Mouse (Mus musculus) heart, postnatal 0 days (tissue): ENCODE results near the gene Bcdin3d. TPM values are rescaled to one million over a fixed set of nuclear protein-coding genes. Genes with fewer than 3 reads are reported as not detected.
A peak's percentile ranks its signal among the peaks of the same experiment; 100 is the strongest.

Experiments
- ATAC-seq: fragments of 200-750 bp; cut with Nextera tagmentation; 2 replicates; pipeline ENCODE4 v1.8.0; 2017; ENCODE audit warnings: low read depth, moderate number of reproducible peaks, moderate library complexity; ENCODE audit not compliant: insufficient read depth
- DNase-seq: peaks from one replicate; pipeline ENCODE4 v3.0.0-alpha.2; 2016; ENCODE audit warnings: low spot score
- H3K27ac ChIP-seq: fragments of 300-500 bp; sonication (generic); 2 replicates; pipeline ENCODE4 v1.5.1; 2014; ENCODE audit warnings: low read depth, mild to moderate bottlenecking
- H3K27me3 ChIP-seq: fragments of 300-500 bp; sonication (generic); 2 replicates; pipeline ENCODE4 v1.6.1; 2014; ENCODE audit warnings: low read length, mixed read lengths; ENCODE audit not compliant: control insufficient read depth, insufficient read depth
- H3K36me3 ChIP-seq: fragments of 300-500 bp; sonication (generic); replicated peaks from 2 replicates; pipeline ENCODE4 v1.6.1; 2014; ENCODE audit warnings: low read length, mixed read lengths; ENCODE audit not compliant: control insufficient read depth, insufficient read depth
- H3K4me1 ChIP-seq: fragments of 300-500 bp; sonication (generic); 2 replicates; pipeline ENCODE4 v1.6.1; 2014; ENCODE audit warnings: antibody characterized with exemption; ENCODE audit not compliant: control insufficient read depth, insufficient read depth
- H3K4me2 ChIP-seq: fragments of 300-500 bp; sonication (generic); 2 replicates; pipeline ENCODE4 v1.6.1; 2014; ENCODE audit warnings: low read depth, mild to moderate bottlenecking, low read length, moderate library complexity
- H3K4me3 ChIP-seq: fragments of 300-500 bp; sonication (generic); 2 replicates; pipeline ENCODE4 v1.5.1; 2014; ENCODE audit warnings: low read depth, low read length
- H3K9ac ChIP-seq: fragments of 300-500 bp; sonication (generic); replicated peaks from 2 replicates; pipeline ENCODE4 v1.6.1; 2014; ENCODE audit warnings: low read depth, low read length, mixed read lengths
- H3K9me3 ChIP-seq: fragments of 300-500 bp; sonication (generic); replicated peaks from 2 replicates; pipeline ENCODE4 v1.6.1; 2016; ENCODE audit warnings: low read length; ENCODE audit not compliant: control insufficient read depth
- CTCF ChIP-seq: IDR thresholded peaks from 2 replicates; pipeline ENCODE4 v1.5.1; 2016; ENCODE audit warnings: antibody characterized with exemption, control low read depth, low read depth
- EP300 ChIP-seq: IDR thresholded peaks from 2 replicates; pipeline ENCODE4 v1.6.1; 2016; ENCODE audit warnings: antibody characterized with exemption, low read depth
- WGBS: fragments of 180-500 bp; shearing (Covaris S2); extraction: QIAGEN DNeasy Blood & Tissue Kit; methylation state at CpG from one replicate; pipeline ENCODE4 v1.1.7; 2014; 5-methylcytosine and 5-hydroxymethylcytosine counted together
- polyA plus RNA-seq: library from polyadenylated mRNA; unstranded; fragments of >200 nt; fragmentation: Nextera tagmentation; extraction: Ambion mirVana; gene quantifications from 2 replicates; pipeline ENCODE4 v1.2.1, GENCODE M21; 2015
- total RNA-seq: library from RNA; depleted of rRNA; stranded (reverse); fragments of >200 nt; gene quantifications from 2 replicates; pipeline ENCODE4 v1.2.3, GENCODE M21; 2014; ENCODE audit warnings: low replicate concordance

Gene Bcdin3d
- total and polyA plus RNA-seq, 2 experiments from 2014 or later: 11.0 to 12.5 TPM

DNA sequence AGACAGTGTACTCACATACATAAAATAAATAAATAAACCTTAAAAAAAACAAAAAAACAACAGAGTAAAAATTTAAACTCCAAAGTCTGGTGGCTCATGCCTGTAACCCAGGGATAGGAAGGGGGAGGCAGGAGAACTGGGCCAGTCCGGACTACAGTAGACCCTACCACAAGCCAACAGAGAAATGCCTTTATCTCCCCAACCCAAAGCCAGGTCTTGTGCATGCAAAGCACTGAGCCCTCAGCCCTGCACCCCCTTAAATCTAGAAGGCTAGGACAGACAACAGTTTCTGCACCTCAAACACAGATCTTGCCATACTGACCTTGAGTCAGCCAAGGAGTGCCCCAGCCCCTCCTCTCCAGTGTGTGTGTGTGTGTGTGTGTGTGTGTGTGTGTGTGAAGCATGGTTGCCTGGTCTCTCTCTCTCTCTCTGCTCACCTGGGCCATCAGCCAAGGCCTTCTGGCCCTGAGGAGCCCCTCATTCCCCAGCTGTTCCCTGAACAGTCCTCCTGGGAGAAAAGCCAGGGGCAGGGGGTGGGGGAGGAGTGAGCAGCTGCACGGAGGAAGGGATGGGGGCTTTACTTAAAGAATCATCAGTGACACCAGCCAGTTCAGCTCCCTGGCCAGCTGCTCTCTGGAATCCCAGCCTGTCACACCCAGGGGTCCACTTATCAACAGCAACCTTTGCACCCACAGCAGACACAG, 34.3 kb downstream of the Bcdin3d start:
- peaks cover 27% of the 10 kb centered on the region for H3K4me1 ChIP-seq
- no peak overlapping the region for H3K4me3 ChIP-seq
- H3K4me2 ChIP-seq: no peak overlapping the region
- 15% methylated on average over 2 of the region's 2 CpGs for WGBS
- no peak overlapping the region for H3K9ac ChIP-seq
- no peaks in the 10 kb centered on the region for H3K27me3 ChIP-seq
- peak overlapping the region; percentile 71 for H3K27ac ChIP-seq
- ATAC-seq (peak; percentile 86), DNase-seq (peak; percentile 78)
- no peaks in the 10 kb centered on the region for H3K9me3 ChIP-seq
- peaks cover 17% of the 10 kb centered on the region; the same call in 1 of the 2 replicates for H3K36me3 ChIP-seq
- TF ChIP-seq EP300: no peak

DNA sequence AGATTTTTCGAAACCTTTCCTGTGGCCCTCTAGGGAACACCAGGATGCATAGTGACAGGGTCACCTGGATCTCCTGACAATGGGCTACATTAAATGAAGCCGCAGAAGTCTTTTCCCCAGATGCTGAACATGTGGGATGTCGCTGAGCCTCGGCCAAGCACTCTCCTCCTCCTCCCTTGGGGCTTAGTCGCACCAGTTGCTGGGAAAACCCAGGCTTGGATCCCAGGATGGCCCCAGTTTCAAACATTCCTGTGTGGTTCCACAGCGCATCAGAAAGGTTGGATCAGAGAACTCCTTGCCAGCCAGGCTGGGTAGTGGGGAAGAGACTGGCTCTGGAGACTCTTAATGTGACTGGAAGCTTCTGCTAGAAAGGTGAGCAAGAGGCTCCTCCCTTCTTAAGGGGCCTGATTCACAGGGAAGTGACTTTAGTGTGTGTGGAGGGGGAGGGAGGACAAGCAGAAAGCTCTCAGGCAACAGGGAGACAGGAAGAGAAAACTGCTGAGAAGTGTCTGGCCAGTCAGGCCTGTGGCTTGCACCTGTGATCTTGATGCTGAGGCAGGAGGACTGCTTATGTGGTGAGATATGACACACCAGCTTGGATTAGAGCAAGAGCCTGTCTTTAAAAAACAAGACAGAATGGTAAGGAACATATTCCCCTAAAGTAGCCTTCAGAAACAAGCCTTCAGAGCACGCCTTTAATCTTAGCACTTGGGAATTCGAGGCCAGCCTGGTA, 35.4 kb downstream of the Bcdin3d start:
- no peaks in the 10 kb centered on the region for H3K27me3 ChIP-seq
- H3K4me3 ChIP-seq: no peak overlapping the region
- no peaks in the 10 kb centered on the region for H3K9me3 ChIP-seq
- H3K36me3 ChIP-seq: peaks cover 13% of the 10 kb centered on the region; the same call in 1 of the 2 replicates
- DNase-seq (no peak), ATAC-seq (no peak)
- no peak overlapping the region for H3K4me2 ChIP-seq
- TF ChIP-seq EP300 (no peak), CTCF (no peak)
- 63% methylated on average over 8 of the region's 8 CpGs for WGBS
- H3K9ac ChIP-seq: no peak overlapping the region
- peaks cover 34% of the 10 kb centered on the region for H3K4me1 ChIP-seq
- H3K27ac ChIP-seq: peak overlapping the region; percentile 52

GRCm38 (mm10) chr15:99433913-99434312, 40.6 kb downstream of the Bcdin3d start:
- peaks cover 35% of the 10 kb centered on the region for H3K36me3 ChIP-seq
- no peak overlapping the region for H3K27ac ChIP-seq
- peak; percentile 22; the same call in 1 of the 2 replicates for ATAC-seq
- no peak overlapping the region for H3K4me3 ChIP-seq
- H3K9me3 ChIP-seq: no peaks in the 10 kb centered on the region
- TF ChIP-seq EP300: no peak
- no peak for TF ChIP-seq CTCF
- WGBS: 49% methylated on average over 12 of the region's 12 CpGs
- no peaks in the 10 kb centered on the region for H3K27me3 ChIP-seq
- 0 out of 2 replicates have a peak overlapping the region, but pooled peaks have one; percentile 12 for H3K9ac ChIP-seq
- DNase-seq: no peak
- peaks cover 15% of the 10 kb centered on the region; the same call in 1 of the 2 replicates for H3K4me1 ChIP-seq
- H3K4me2 ChIP-seq: no peak overlapping the region

DNA sequence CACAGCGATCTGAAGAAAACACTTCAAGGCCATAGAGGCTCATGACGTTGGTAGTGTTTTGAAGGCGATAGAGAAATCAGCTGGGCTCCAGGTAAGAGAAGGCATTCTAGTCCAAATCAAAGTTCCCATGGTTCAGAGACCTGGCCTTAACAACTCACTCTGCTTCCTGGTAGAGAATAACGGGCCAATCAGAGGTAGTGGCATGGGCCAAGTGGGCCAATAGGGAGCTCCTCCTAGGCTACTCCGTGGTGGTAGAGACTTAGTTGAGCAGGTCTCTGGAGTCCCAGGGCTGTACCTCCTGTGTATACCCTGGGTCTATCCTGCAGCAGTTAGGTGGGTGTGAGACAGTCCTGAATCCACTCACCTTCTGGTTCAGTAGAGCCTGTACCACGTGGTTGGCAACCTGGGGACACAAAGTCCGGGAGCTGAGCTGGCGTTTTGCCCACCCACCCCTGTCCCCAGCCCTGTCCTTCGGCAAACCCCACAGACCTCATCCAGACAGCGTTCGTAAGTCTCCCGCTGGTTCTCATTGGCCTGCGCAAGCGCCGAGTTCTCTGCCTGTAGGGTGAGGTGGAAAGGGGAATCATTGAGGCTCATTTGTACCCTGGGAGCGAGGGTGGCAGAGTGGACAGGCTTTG, 41.3 kb downstream of the Bcdin3d start:
- no peak for DNase-seq
- Histone ChIP-seq H3K27ac (no peak overlapping the region), H3K4me1 (peaks cover 15% of the 10 kb centered on the region; the same call in 1 of the 2 replicates), H3K4me3 (no peak overlapping the region), H3K9ac (no peak overlapping the region), H3K27me3 (no peaks in the 10 kb centered on the region), H3K36me3 (peaks cover 36% of the 10 kb centered on the region), H3K9me3 (no peaks in the 10 kb centered on the region), H3K4me2 (no peak overlapping the region)
- ATAC-seq: no peak
- WGBS: 85% methylated on average over 16 of the region's 16 CpGs
- TF ChIP-seq CTCF: no peak
- no peak for TF ChIP-seq EP300

DNA sequence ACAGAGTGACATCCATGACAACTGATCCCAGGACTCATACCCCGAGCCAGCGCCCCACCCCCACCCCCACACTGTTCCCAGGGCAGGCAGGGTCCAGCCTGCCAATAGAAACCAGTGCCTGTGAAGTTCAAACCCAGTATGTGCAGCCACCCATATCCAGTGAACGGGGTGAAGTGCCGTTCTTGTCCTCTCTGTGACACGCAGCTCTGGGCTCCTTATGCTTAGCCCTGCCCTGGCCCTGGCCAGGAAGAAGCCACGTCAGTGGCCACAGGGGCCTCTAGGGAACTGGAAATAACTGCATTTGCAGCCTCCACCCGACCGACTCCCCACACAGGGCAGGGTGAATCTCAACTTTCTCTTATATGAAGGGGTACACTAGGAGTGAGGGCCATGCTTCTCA, 42.6 kb downstream of the Bcdin3d start:
- Histone ChIP-seq H3K4me3 (no peak overlapping the region), H3K9me3 (no peaks in the 10 kb centered on the region), H3K4me2 (no peak overlapping the region), H3K36me3 (peaks cover 44% of the 10 kb centered on the region), H3K9ac (no peak overlapping the region), H3K27ac (peak overlapping the region; percentile 14; the same call in 1 of the 2 replicates), H3K4me1 (peaks cover 15% of the 10 kb centered on the region; the same call in 1 of the 2 replicates), H3K27me3 (no peaks in the 10 kb centered on the region)
- 51% methylated on average over 8 of the region's 8 CpGs for WGBS
- ATAC-seq (no peak), DNase-seq (no peak)
- TF ChIP-seq CTCF (no peak), EP300 (no peak)
